Mouse (Mus musculus) liver, adult 2 months (tissue): Measurements from ENCODE around the gene Enox1.

Experiments
- CTCF ChIP-seq: fragments of 200-500 bp; IDR thresholded peaks from 2 replicates; pipeline ENCODE4 v1.5.1; 2011; ENCODE audit warnings: low read depth, low read length, control low read depth
- POLR2A ChIP-seq: fragments of 200-500 bp; IDR thresholded peaks from 2 replicates; pipeline ENCODE4 v1.6.1; 2011; ENCODE audit warnings: low read length, control low read depth; ENCODE audit not compliant: insufficient read depth; ENCODE audit errors: extremely low read depth

GRCm38 (mm10) chr14:77421031-77421430, 264.5 kb downstream of the Enox1 start:
- TF ChIP-seq CTCF: no peak
- TF ChIP-seq POLR2A: no peak
